In the genomic region with DNA sequence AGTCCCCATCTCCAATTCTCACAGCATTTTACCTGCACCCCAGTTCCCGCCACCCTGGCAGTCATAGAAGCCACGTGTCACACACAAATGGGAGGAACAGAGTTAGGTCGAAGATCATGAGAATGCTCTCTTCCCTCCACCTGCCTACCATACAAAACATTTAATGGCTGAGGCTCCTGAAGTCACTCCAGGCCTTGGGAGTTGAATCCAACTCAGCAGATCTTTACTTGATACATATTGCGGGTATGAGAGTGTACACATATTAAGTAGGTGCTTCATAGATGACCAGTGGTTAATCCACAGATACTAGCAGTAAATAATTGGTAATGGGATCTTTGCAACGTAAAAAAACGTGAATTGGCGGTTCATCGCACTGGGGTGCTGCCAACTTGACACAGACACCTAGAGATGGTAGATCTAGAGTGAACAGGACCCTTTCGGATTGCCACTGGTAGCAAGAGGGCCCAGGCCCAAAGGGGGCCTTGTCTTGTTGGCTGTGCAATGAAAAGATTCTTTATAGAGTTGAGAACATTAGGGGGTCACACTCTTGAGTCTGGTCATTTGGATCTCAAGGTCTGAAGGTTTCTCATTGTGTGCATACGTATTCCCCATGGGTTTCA, we compare ENCODE assay signal across 8 mouse cellular contexts. TPM values are rescaled to one million over a fixed set of nuclear protein-coding genes. Genes with fewer than 3 reads are reported as not detected.
A peak's percentile ranks its signal among the peaks of the same experiment; 100 is the strongest.
DNase-seq lines count a peak whose midpoint lies in the region; ATAC-seq and TF ChIP-seq lines count a peak whose summit lies in the region.

No protein-coding gene starts in this region.

- no peaks in the 10 kb centered on the region for H3K9me3 ChIP-seq in heart, embryonic 11.5 days (replicated peaks; ENCODE audit: control insufficient read depth, low read length)
- no peaks in the 10 kb centered on the region for H3K9me3 ChIP-seq in E14TG2a.4 (ENCODE audit: low read length)
- H3K9me3 ChIP-seq in embryonic facial prominence, embryonic 12.5 days = no peaks in the 10 kb centered on the region
- H3K9me3 ChIP-seq in limb, embryonic 10.5 days (replicated peaks) = no peaks in the 10 kb centered on the region
- H3K9me3 ChIP-seq in stomach, embryonic 14.5 days (ENCODE audit: control insufficient read depth, low read depth, low read length) = no peaks in the 10 kb centered on the region

- WGBS in heart, embryonic 11.5 days (ENCODE audit: insufficient replicate concordance) = 64% methylated on average over 10 of the region's 10 CpGs
- 65% methylated on average over 10 of the region's 10 CpGs for WGBS in embryonic facial prominence, embryonic 12.5 days
- WGBS in limb, embryonic 10.5 days = 69% methylated on average over 10 of the region's 10 CpGs
- WGBS in stomach, embryonic 14.5 days = 67% methylated on average over 10 of the region's 10 CpGs

- 0 out of 2 replicates have a peak overlapping the region, but pooled peaks have one; percentile 77 for H3K27ac ChIP-seq in heart, embryonic 11.5 days (ENCODE audit: low read depth, low read length)
- peak overlapping the region; percentile 61; the same call in 1 of the 2 replicates for H3K27ac ChIP-seq in embryonic facial prominence, embryonic 12.5 days
- H3K27ac ChIP-seq in limb, embryonic 10.5 days = peak overlapping the region; percentile 86
- peak overlapping the region; percentile 82; the same call in 1 of the 2 replicates for H3K27ac ChIP-seq in stomach, embryonic 14.5 days (ENCODE audit: low read length)

- intact Hi-C loops in heart, postnatal 14 days (cut with DNase I) = loop anchor here (5.0 kb wide), 1 partner anchor 480 kb away; no protein-coding TSS in a partner anchor

- H3K4me2 ChIP-seq in heart, embryonic 11.5 days = peak overlapping the region; percentile 76
- H3K4me2 ChIP-seq in embryonic facial prominence, embryonic 12.5 days (replicated peaks) = peak overlapping the region; percentile 71
- H3K4me2 ChIP-seq in stomach, embryonic 14.5 days (replicated peaks; ENCODE audit: low read depth, low read length) = peak overlapping the region; percentile 60

- DNase-seq in heart, postnatal 14 days = no peak
- DNase-seq in limb, embryonic 10.5 days (ENCODE audit: low spot score) = no peak
- no peak for DNase-seq in c-Kit-positive CD71-positive TER-119-positive erythroid progenitor cells, embryonic 14.5 days (ENCODE audit: low spot score)
- DNase-seq in layer of hippocampus, adult 8-10 months (ENCODE audit: low spot score in 2 of 2) = no peak

- H3K9ac ChIP-seq in heart, embryonic 11.5 days (ENCODE audit: low read depth, low read length) = peak overlapping the region; percentile 82
- H3K9ac ChIP-seq in embryonic facial prominence, embryonic 12.5 days = peak overlapping the region; percentile 64
- peak overlapping the region; percentile 57 for H3K9ac ChIP-seq in stomach, embryonic 14.5 days (replicated peaks; ENCODE audit: low read depth, low read length)

- no peaks in the 10 kb centered on the region for H3K27me3 ChIP-seq in heart, embryonic 11.5 days (ENCODE audit: control insufficient read depth, insufficient read depth, low read length)
- no peaks in the 10 kb centered on the region for H3K27me3 ChIP-seq in E14TG2a.4 (ENCODE audit: insufficient read depth, low read length)
- H3K27me3 ChIP-seq in embryonic facial prominence, embryonic 12.5 days = no peaks in the 10 kb centered on the region
- H3K27me3 ChIP-seq in limb, embryonic 10.5 days (ENCODE audit: low read depth, poor library complexity, severe bottlenecking) = no peaks in the 10 kb centered on the region
- no peaks in the 10 kb centered on the region for H3K27me3 ChIP-seq in stomach, embryonic 14.5 days (ENCODE audit: control insufficient read depth, insufficient read depth, low read length)

- TF ChIP-seq CTCF in E14TG2a.4 (conservative IDR thresholded peaks at IDR 0.05; ENCODE audit: low read length) = no peak

- H3K4me3 ChIP-seq in heart, embryonic 11.5 days (ENCODE audit: low read depth, low read length) = peak overlapping the region; percentile 80
- peak overlapping the region; percentile 87 for H3K4me3 ChIP-seq in E14TG2a.4 (replicated peaks; ENCODE audit: low read length)
- H3K4me3 ChIP-seq in embryonic facial prominence, embryonic 12.5 days = peak overlapping the region; percentile 55
- H3K4me3 ChIP-seq in limb, embryonic 10.5 days = peak overlapping the region; percentile 73
- H3K4me3 ChIP-seq in stomach, embryonic 14.5 days (ENCODE audit: low read depth, low read length) = peak overlapping the region; percentile 69

- no peak for ATAC-seq in heart, embryonic 11.5 days (replicated peaks; ENCODE audit: insufficient number of reproducible peaks, low FRiP score, low TSS enrichment)
- ATAC-seq in embryonic facial prominence, embryonic 12.5 days (ENCODE audit: insufficient number of reproducible peaks, insufficient read depth, low FRiP score, low TSS enrichment) = no peak
- ATAC-seq in stomach, embryonic 14.5 days (ENCODE audit: insufficient number of reproducible peaks, insufficient read depth, low FRiP score, low read depth) = no peak

- H3K36me3 ChIP-seq in heart, embryonic 11.5 days (ENCODE audit: control insufficient read depth, insufficient read depth, low read length) = no peaks in the 10 kb centered on the region
- no peaks in the 10 kb centered on the region for H3K36me3 ChIP-seq in E14TG2a.4 (ENCODE audit: insufficient read depth, low read length)
- H3K36me3 ChIP-seq in embryonic facial prominence, embryonic 12.5 days = no peaks in the 10 kb centered on the region
- no peaks in the 10 kb centered on the region for H3K36me3 ChIP-seq in limb, embryonic 10.5 days
- H3K36me3 ChIP-seq in stomach, embryonic 14.5 days (ENCODE audit: control insufficient read depth, insufficient read depth, low read length) = no peaks in the 10 kb centered on the region

- peaks cover 11% of the 10 kb centered on the region for H3K4me1 ChIP-seq in heart, embryonic 11.5 days (ENCODE audit: control insufficient read depth, insufficient read depth, low read length)
- H3K4me1 ChIP-seq in E14TG2a.4 (replicated peaks; ENCODE audit: low read depth, low read length) = peaks cover 75% of the 10 kb centered on the region
- peaks cover 5% of the 10 kb centered on the region; the same call in 1 of the 2 replicates for H3K4me1 ChIP-seq in embryonic facial prominence, embryonic 12.5 days
- peaks cover 43% of the 10 kb centered on the region for H3K4me1 ChIP-seq in limb, embryonic 10.5 days
- no peaks in the 10 kb centered on the region; the same call in 1 of the 2 replicates for H3K4me1 ChIP-seq in stomach, embryonic 14.5 days (ENCODE audit: control insufficient read depth, insufficient read depth, low read length)

RNA-seq across cellular contexts. Expression of gene BC052040, which starts 0.6 kb away (rescaled TPM):
- 16.7 and 23.2 TPM in 2 replicates for polyA plus RNA-seq in heart, embryonic 11.5 days (2014; fragmentation: Nextera tagmentation; extraction: Ambion mirVana)
- 1 to 10 TPM; 1.7 to 2.3 TPM for total RNA-seq in heart, postnatal 14 days (2021)
- polyA plus RNA-seq in embryonic facial prominence, embryonic 12.5 days (2016; fragmentation: Nextera tagmentation; extraction: Ambion mirVana) = 14.3 and 14.4 TPM in 2 replicates
- polyA plus RNA-seq in limb, embryonic 10.5 days (2016; fragmentation: Nextera tagmentation; extraction: Ambion mirVana) = 18.0 and 19.0 TPM in 2 replicates
- 11.3 and 13.5 TPM in 2 replicates for polyA plus RNA-seq in stomach, embryonic 14.5 days (2014; fragmentation: Nextera tagmentation; extraction: Ambion mirVana)
- 1 to 10 TPM; 6.5 to 7.9 (median 7.3) TPM for total RNA-seq in layer of hippocampus, adult 8-10 months (2022)
